Mouse (Mus musculus) neural tube, embryonic 13.5 days (tissue): ENCODE data around the gene Zfp266. TPM values are rescaled to one million over a fixed set of nuclear protein-coding genes. Genes with fewer than 3 reads are reported as not detected.

Source experiments
- ATAC-seq: fragments of 200-750 bp; cut with Nextera tagmentation; 2 replicates; pipeline ENCODE4 v1.8.0; 2017; ENCODE audit warnings: low read depth, mild to moderate bottlenecking, moderate TSS enrichment, moderate library complexity
- H3K27ac ChIP-seq: fragments of 300-500 bp; sonication (generic); replicated peaks from 2 replicates; pipeline ENCODE4 v1.5.1; 2015; ENCODE audit warnings: moderate library complexity, mild to moderate bottlenecking, inconsistent platforms
- H3K27me3 ChIP-seq: fragments of 300-500 bp; sonication (generic); 2 replicates; pipeline ENCODE4 v1.6.1; 2015; ENCODE audit warnings: mild to moderate bottlenecking, inconsistent platforms
- H3K36me3 ChIP-seq: fragments of 300-500 bp; sonication (generic); 2 replicates; pipeline ENCODE4 v1.6.1; 2015; ENCODE audit warnings: mild to moderate bottlenecking, inconsistent platforms
- H3K4me1 ChIP-seq: fragments of 300-500 bp; sonication (generic); replicated peaks from 2 replicates; pipeline ENCODE4 v1.6.1; 2015; ENCODE audit warnings: inconsistent platforms
- H3K4me2 ChIP-seq: fragments of 300-500 bp; sonication (generic); 2 replicates; pipeline ENCODE4 v1.6.1; 2015; ENCODE audit warnings: inconsistent platforms, mild to moderate bottlenecking, moderate library complexity
- H3K4me3 ChIP-seq: fragments of 300-500 bp; sonication (generic); 2 replicates; pipeline ENCODE4 v1.5.1; 2015; ENCODE audit warnings: mild to moderate bottlenecking, inconsistent platforms
- H3K9ac ChIP-seq: fragments of 300-500 bp; sonication (generic); 2 replicates; pipeline ENCODE4 v1.6.1; 2015; ENCODE audit warnings: moderate library complexity, mild to moderate bottlenecking, inconsistent platforms
- H3K9me3 ChIP-seq: fragments of 300-500 bp; sonication (generic); 2 replicates; pipeline ENCODE4 v1.6.1; 2016; ENCODE audit warnings: inconsistent platforms
- WGBS: fragments of 180-500 bp; shearing (Covaris S2); methylation state at CpG from one replicate; pipeline ENCODE4 v1.1.7; 2015; 5-methylcytosine and 5-hydroxymethylcytosine counted together
- polyA plus RNA-seq: library from polyadenylated mRNA; unstranded; fragments of >200 nt; fragmentation: Nextera tagmentation; extraction: Ambion mirVana; gene quantifications from 2 replicates; pipeline ENCODE4 v1.2.1, GENCODE M21; 2015

Gene Zfp266
- polyA plus RNA-seq, 1 experiment from 2014 or later, result 107 TPM

GRCm38 (mm10) chr9:20489536-20489935 lies 31.7 kb downstream of the Zfp266 start:
- H3K4me3 ChIP-seq, result no peak overlapping the region
- H3K9me3 ChIP-seq, result no peaks in the 10 kb centered on the region
- H3K4me1 ChIP-seq, result peaks cover 40% of the 10 kb centered on the region
- WGBS, result 92% methylated on average over 5 of the region's 5 CpGs
- H3K27ac ChIP-seq, result no peak overlapping the region
- H3K4me2 ChIP-seq, result no peak overlapping the region
- peaks cover 29% of the 10 kb centered on the region for H3K36me3 ChIP-seq
- H3K27me3 ChIP-seq, result no peaks in the 10 kb centered on the region
- ATAC-seq, result no peak
- 0 out of 2 replicates have a peak overlapping the region, but pooled peaks have one; percentile 12 for H3K9ac ChIP-seq

- no peaks in the 10 kb centered on the region for H3K27me3 ChIP-seq
- H3K4me2 ChIP-seq, result no peak overlapping the region
- H3K4me3 ChIP-seq, result no peak overlapping the region
- no peak overlapping the region for H3K27ac ChIP-seq
- WGBS, result 89% methylated on average over 5 of the region's 5 CpGs
- ATAC-seq, result no peak
- H3K4me1 ChIP-seq, result no peaks in the 10 kb centered on the region
- H3K9me3 ChIP-seq, result no peaks in the 10 kb centered on the region
- H3K36me3 ChIP-seq, result peaks cover 77% of the 10 kb centered on the region
- H3K9ac ChIP-seq, result no peak overlapping the region
Measured at GRCm38 (mm10) chr9:20479396-20479795, 41.8 kb downstream of the Zfp266 start.

- Histone ChIP-seq H3K9me3 (no peaks in the 10 kb centered on the region), H3K9ac (no peak overlapping the region), H3K4me1 (no peaks in the 10 kb centered on the region), H3K27ac (no peak overlapping the region), H3K27me3 (no peaks in the 10 kb centered on the region), H3K4me3 (no peak overlapping the region), H3K36me3 (peaks cover 80% of the 10 kb centered on the region), H3K4me2 (no peak overlapping the region)
- no peak for ATAC-seq
- 97% methylated on average over 1 of the region's 1 CpGs for WGBS
Measured at GRCm38 (mm10) chr9:20476632-20477031, 44.6 kb downstream of the Zfp266 start.

- Histone ChIP-seq H3K27ac (no peak overlapping the region), H3K4me2 (no peak overlapping the region), H3K36me3 (peaks cover 36% of the 10 kb centered on the region), H3K9ac (no peak overlapping the region), H3K4me3 (no peak overlapping the region), H3K9me3 (0 out of 2 replicates have a peak, but pooled peaks cover 6% of the 10 kb centered on the region), H3K4me1 (no peaks in the 10 kb centered on the region), H3K27me3 (peaks cover 4% of the 10 kb centered on the region; the same call in 1 of the 2 replicates)
- ATAC-seq, result peak; percentile 54; the same call in 1 of the 2 replicates
- WGBS, result 57% methylated on average over 7 of the region's 7 CpGs
Measured at GRCm38 (mm10) chr9:20466761-20467442, 54.3 kb downstream of the Zfp266 start.

- peak within 1 kb of the TSS; percentile 59 for H3K4me3 ChIP-seq
- peak; percentile 90 for ATAC-seq
- WGBS, result under 1% methylated on average over 48 of the region's 48 CpGs
Measured at GRCm38 (mm10) chr9:20459377-20460317, 61.6 kb downstream of the Zfp266 start, which contains the start of gene Zfp26. Zfp26 (minus strand) TSS chr9:20460162.

GRCm38 (mm10) chr9:20453647-20454046 lies 67.6 kb downstream of the Zfp266 start:
- Histone ChIP-seq H3K9me3 (no peaks in the 10 kb centered on the region), H3K4me3 (no peak overlapping the region), H3K4me2 (no peak overlapping the region), H3K9ac (no peak overlapping the region), H3K4me1 (peaks cover 13% of the 10 kb centered on the region), H3K27ac (no peak overlapping the region), H3K36me3 (peaks cover 57% of the 10 kb centered on the region), H3K27me3 (no peaks in the 10 kb centered on the region)
- no peak for ATAC-seq
- WGBS, result 88% methylated on average over 4 of the region's 4 CpGs

More at GRCm38 (mm10) chr9:20459377-20460317, 61.6 kb downstream of the Zfp266 start, which contains the start of gene Zfp26:
- Histone ChIP-seq H3K4me1 (peaks cover 23% of the 10 kb centered on the region), H3K4me2 (peak within 1 kb of the TSS; percentile 96), H3K27me3 (peaks cover 4% of the 10 kb centered on the region; the same call in 1 of the 2 replicates), H3K9ac (peak within 1 kb of the TSS; percentile 87), H3K9me3 (no peaks in the 10 kb centered on the region), H3K27ac (peak within 1 kb of the TSS; percentile 78), H3K36me3 (peaks cover 29% of the 10 kb centered on the region)

GRCm38 (mm10) chr9:20451493-20451892 lies 69.7 kb downstream of the Zfp266 start:
- Histone ChIP-seq H3K27me3 (no peaks in the 10 kb centered on the region), H3K4me3 (no peak overlapping the region), H3K9me3 (no peaks in the 10 kb centered on the region), H3K36me3 (peaks cover 51% of the 10 kb centered on the region), H3K9ac (no peak overlapping the region), H3K27ac (no peak overlapping the region), H3K4me1 (0 out of 2 replicates have a peak, but pooled peaks cover 3% of the 10 kb centered on the region), H3K4me2 (no peak overlapping the region)
- 97% methylated on average over 1 of the region's 1 CpGs for WGBS
- no peak for ATAC-seq

Other genes with a start within 250 kb of the Zfp266 start
- gene Olfr39, start 239.1 kb downstream of the Zfp266 start, polyA plus RNA-seq, result not detected in 2 replicates
- not detected in 2 replicates for gene Olfr873, start 222.9 kb downstream of the Zfp266 start, polyA plus RNA-seq
- gene Olfr18, start 185.3 kb downstream of the Zfp266 start, polyA plus RNA-seq, result 0.13 TPM in 1 of 2 replicates, not detected in the other
- 33.4 and 39.7 TPM in 2 replicates for gene Zfp560, start 136.2 kb downstream of the Zfp266 start, polyA plus RNA-seq
- gene Zfp26, start 61.3 kb downstream of the Zfp266 start, polyA plus RNA-seq, result 15.2 and 15.3 TPM in 2 replicates
- 29.3 and 30.4 TPM in 2 replicates for gene Zfp426, start 28.7 kb downstream of the Zfp266 start, polyA plus RNA-seq
- 39.6 and 44.4 TPM in 2 replicates for gene Zfp846, start 59.9 kb upstream of the Zfp266 start, polyA plus RNA-seq
- gene Ubl5, start 121.5 kb upstream of the Zfp266 start, polyA plus RNA-seq, result 479 and 545 TPM in 2 replicates
- gene Fbxl12, start 123.3 kb upstream of the Zfp266 start, polyA plus RNA-seq, result 16.0 and 16.2 TPM in 2 replicates
- 55.4 and 58.9 TPM in 2 replicates for gene Pin1, start 130.7 kb upstream of the Zfp266 start, polyA plus RNA-seq
- 127 and 128 TPM in 2 replicates for gene Olfm2, start 224.9 kb upstream of the Zfp266 start, polyA plus RNA-seq